Mouse (Mus musculus) urinary bladder, adult 18-20 months (tissue): Measurements from ENCODE around the gene Agap2.

ENCODE experiments used
- DNase-seq, 2 experiments: peaks; one replicate each; pipeline ENCODE4 v3.0.0; 2022; ENCODE audit warnings: low spot score in 2 of 2, mixed read lengths in 2 of 2

Agap2 gene

DNA sequence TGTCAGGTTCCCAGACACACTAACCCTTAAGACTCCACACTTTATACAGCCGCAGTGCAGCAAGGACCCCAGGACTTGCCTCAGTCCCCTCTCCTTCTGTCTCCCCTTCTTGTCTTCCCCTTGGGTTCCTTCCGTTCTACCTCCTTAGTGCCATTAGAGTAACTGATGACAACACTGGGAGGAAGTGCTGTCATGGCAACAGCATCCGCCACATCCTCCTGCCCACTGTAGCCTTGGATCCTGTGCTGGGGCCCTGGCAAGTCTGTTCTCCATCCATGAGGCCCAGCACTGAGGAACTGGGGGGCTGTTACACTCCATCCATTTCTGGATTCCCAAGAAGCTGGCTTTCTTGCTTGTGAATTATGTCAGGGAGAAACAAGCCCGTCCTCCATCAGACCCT lies 998 bp downstream of the Agap2 start:
- no peak for DNase-seq

DNA sequence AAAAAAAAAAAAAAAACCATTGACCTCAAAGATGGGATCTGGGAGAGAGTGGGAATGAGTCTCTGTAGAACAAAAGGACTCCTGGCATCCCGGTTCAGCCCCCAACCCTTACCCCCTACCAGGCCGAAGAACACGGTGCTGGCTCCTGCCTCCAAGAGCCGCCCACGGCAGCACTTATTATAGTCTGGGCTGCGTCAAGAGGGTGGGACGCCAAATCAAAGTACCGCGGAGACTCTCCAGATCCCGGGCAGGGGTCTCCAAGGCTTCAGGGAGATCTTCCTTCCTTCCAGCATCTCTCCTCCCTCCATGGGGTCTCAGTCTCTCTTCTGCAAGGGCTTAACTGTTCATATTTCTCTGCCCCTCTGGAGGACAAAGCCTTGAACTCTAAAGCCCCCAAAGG lies 2.4 kb downstream of the Agap2 start:
- DNase-seq, result no peak

DNA sequence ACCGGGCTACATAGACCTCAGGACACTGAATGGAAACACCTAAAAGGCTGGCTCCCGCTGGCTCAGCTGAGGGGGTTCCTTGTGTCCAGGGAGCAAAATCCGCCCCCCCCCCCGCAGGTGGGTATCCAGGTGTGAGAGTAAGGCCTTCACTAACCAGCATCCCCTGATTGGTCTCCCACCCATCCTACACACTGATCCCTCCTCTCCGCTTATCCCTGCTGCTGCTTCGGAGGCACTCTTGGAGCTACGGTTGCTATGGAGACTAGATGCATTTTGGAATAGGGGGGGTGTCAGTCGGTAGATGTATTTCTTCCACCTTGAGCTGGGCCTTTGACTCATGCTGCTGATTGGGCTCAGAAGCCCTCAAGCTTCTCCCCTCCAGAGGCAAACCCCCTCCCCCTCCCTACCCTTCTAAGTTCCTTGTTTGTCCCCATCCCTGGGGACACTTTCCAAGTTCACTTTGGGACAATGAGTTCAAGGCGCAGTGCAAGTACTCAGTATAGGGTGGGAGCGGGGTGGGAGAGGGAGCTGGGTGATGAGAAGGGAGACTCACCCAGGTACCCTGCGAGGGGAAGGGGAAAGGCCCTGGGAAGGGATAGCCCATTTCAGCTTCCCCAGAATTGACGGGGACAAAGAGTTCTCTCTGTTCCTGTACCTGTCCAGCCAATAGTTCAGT lies 3.1 kb downstream of the Agap2 start:
- no peak for DNase-seq

DNA sequence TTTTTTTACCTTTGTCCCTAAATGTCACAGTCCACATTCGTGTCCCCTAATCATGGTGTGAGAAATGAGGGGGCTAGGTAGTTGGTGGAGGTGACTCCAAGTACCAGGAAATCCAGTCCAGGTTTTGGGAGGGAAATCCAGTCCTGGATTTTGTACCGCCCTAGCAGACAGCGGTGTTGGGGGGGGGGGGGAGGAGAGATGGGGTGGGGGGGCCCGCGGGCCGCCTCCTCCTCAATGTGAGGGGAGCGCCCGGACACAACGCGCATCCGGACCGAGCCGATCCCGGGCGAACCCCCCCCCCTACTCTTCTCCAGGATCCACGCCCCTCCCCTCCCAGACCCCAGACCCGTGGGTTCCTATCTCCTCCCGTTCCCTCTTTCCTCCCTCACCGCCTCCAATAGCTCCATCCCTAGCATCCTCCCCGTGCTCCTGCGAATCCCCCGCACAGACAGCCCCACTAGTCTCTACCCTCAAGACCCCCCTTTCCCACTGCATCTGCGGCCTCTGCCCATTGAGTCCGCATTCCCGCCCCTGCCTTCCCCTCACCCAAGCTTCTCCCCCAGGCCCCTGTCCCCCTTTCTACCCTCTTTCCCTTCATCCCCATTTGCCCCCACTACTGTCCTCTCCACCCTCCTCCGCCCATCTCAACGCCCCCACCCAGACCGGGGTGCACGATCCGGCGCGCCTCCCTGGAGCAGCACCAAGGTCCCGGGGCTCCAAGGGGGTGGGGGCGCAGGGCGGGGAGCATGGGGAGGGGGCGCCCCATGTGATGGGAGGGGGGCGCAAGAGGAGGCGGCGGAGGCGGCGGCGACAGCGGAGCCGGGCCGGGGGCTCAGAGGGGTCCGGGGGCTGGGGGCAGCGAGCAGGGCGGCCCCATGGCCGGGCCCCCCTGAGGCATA lies 3.8 kb downstream of the Agap2 start:
- no peak for DNase-seq

DNA sequence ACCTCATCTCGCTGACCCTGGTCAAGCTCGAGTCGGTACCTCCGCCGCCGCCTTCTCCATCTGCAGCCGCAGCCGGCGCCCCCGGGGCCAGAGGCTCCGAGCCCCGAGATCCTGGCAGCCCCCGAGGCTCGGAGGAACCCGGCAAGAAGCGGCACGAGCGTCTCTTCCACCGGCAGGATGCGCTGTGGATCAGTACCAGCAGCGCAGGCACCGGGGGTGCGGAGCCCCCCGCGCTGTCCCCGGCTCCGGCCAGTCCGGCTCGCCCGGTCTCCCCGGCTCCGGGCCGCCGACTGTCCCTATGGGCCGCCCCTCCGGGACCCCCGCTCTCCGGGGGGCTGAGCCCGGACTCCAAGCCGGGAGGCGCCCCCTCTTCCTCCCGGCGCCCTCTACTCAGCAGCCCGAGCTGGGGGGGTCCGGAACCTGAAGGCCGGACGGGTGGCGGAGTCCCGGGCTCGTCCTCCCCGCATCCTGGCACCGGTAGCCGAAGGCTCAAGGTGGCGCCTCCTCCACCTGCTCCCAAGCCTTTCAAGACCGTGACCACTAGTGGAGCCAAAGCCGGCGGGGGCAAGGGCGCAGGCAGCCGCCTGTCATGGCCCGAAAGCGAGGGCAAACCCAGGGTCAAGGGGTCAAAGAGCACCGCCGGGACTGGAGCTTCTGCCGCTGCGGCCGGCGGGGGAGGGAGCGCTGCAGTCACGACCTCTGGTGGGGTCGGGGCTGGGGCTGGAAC lies 4.7 kb downstream of the Agap2 start:
- DNase-seq, result no peak

DNA sequence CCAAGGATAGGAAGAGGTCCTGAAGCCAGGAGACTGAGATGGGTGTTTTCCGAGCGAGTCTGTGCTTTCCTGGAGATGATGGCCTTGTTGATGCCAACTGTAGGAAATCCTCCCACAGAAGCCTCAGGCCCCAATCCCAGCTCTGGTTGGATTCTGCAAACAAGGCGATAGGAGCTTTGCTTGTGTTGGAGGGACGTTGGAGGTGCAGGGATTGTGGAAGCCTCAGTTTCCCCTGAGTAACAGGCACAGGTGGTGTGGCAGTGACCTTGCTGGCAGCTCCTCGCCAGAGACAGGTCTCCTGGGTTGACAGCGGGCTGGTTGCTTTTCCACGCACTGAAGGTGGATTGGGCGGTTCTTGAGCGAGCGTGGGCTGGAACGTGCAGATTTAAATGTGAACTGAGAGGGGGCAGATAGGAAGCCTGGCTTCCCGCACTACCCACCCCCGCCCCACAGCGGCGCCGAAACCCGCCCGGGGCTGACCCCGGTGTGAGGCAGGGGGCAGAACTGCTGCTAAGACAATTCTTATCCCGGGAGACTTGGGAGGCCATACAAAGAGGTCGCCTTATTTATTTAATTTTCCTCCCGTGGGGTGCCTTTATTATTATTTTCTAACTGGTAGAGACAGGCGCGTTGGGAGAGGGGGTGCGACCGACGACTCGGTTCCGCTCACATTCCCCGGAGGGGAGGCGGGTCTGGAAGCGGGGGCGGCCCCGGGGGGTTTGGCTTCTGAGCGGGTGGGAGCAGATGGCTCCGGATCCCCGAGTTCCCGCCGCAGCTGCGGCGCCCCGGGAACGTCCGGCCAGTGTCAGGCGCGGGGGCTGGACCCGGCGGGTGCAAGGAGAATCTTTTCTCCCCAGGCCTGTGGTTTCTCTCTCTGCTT lies 6.1 kb downstream of the Agap2 start:
- DNase-seq, result no peak

DNA sequence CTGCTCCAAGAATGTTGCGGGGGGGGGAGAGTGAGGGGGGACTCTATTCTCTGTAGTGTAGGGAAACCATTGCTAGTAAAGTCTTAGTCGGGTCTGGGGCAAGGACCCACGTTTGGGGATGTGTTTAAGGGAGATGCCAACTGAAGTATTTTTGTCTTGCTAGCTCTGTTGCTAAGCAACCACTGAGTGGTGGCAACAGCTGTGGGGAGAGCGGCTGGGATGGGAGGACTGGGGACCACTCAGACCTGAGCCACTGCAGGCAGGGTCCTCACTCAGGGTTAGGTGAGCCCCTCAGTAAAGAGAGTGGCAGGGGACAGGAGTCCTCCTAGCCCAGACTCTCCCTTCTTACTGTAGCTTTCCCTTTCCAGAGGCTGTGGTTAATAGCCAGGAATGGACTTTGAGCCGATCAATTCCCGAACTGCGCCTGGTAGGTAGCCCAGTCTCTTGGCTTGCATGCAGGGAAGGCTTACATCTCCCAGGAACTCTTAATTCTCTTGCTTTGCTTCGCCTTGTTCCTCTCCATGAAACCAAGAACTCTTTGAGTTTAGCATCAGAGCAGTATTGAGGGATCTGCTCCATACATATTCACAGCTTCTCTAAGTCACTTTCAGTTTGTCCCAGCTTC lies 7.0 kb downstream of the Agap2 start:
- DNase-seq, result no peak

DNA sequence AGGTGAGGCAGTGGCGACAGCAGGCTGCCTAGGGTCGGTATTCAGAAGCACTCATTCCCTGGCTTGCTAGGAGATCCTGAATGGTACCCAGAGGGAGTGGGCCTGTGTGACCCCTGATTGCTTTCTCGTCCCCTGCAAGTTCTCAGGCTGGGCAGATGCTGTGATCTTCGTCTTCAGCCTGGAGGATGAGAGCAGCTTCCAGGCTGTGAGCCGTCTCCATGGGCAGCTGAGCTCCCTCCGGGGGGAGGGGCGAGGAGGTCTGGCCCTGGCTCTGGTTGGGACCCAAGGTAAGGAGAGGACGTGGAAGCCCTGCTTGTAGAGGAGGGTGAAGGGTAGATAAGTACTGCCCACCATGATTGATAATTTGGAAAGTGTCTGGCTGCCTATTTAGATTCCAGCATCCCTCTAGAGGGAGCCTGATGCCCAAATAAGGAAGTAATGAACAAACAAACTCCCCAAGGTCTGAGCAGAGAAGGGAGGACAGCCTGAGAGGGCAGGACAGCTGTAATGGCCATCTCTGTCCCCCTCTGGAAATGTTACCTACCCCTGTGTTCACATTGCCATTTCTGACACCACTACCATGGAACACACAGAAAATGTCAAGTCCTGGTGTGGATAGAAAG lies 8.3 kb downstream of the Agap2 start:
- no peak for DNase-seq

DNA sequence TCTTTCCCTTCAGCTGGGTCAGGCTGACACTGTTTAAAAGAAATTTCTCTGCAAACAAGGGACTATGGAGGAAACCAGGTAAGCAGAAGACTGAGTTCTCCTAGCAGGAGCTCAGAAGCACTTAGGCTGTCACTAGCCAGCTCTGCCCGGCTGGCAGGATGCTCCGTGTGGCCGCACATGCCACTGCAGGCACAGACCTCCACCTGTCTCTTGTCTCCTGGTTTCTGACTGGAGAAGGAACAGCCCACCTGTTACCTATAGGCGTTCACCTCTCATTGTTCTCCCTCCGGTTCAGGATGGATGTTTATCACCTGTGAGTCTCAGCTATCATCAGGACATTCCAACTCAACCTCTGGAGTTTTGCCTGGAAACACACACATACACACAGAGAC lies 8.8 kb downstream of the Agap2 start:
- DNase-seq, result no peak

DNA sequence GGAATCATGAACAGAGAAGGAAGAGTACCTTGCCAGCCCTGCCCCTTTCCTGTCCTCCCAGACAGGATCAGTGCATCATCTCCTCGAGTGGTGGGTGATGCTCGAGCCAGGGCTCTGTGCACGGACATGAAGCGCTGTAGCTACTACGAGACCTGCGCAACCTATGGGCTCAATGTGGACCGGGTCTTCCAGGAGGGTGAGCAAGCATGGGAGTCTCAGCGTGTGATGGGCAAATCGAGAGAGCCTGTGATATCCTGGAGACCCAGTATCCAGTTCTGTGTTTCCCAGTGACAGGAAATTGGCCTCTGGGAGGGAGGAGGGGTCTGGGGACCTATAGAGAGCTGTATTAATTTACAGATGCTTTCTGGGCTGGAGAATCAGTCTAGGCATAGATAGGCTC lies 10.0 kb downstream of the Agap2 start:
- no peak for DNase-seq

DNA sequence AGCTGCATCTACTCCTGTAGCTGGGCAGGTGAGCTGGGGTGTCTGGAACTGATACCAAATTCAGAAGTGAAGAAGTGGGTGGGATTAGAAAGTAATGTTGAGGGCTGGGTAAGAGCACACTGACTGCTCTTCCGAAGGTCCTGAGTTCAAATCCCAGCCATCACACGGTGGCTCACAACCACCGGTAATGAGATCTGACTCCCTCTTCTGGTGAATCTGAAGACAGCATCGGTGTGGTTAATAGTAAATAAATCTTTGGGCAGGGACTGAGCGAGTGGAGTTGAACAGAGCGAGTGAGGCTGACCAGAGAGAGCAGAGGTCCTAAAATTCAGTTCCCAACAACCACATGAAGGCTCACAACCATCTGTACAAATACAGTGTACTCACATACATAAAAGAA lies 10.5 kb downstream of the Agap2 start:
- no peak for DNase-seq

DNA sequence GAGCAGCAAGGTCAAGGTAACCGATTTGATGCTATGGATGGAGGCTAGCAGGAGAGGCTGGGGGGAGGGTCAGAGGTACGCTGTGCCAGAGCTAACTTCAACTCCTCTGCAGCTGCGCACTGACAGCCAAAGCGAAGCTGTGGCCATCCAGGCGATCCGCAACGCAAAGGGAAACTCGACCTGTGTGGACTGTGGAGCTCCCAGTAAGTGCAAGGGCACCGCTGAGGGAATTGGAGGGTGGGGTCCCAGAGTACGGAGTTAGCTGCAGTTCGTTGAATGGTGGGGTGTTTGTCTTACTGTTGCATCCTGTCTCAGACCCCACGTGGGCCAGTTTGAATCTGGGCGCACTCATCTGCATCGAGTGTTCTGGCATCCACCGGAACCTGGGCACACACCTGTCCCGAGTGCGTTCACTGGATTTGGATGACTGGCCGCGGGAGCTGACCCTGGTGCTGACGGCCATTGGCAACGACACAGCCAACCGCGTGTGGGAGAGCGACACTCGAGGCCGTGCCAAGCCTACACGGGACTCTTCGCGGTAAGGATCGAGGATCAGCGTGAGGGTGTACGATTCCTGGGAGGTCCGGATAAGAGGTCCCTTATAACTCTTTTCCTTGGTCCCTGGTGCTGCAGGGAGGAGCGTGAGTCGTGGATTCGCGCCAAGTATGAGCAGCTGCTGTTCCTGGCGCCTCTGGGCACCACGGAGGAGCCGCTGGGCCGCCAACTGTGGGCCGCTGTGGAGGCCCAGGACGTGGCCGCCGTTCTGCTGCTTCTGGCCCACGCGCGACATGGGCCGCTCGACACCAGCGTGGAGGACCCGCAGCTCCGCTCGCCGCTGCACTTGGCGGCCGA lies 15.7 kb downstream of the Agap2 start:
- no peak for DNase-seq

DNA sequence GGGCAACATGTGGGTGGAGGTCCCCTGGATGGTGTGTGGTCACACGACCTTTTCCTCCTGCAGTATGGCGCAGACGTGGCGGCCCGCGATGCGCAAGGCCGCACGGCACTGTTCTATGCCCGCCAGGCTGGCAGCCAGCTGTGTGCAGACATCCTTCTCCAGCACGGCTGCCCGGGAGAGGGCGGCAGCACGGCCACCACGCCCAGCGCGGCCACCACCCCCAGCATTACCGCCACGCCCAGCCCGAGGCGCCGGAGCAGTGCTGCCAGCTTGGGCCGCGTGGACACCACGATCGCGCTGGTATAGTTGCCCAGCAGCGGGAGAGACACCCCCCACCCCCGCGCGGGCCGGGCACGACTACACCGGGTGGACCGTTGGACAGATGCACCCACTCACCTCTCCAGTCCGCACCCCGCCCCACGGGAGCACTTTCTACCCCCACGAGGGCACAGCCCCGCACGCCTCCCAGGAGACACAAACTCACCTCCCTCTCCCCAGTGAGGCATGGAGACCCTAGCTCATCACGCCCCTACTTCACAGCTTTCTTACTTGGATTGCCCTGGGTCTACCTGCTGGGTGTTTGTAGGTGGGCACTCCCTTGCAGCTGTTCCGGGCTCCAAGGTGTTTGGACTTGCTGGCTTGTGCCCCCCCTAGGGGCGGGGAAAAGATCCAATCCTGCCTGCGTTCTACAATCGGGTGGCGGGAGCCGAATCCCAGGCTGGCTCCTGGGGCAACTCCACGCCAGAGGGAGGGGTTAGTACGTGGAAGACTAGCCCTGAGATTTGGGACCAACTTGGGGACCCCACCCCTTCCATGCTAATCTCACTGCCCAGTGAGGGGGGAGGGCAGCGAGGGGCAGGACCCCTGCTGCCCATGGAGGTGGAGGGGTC lies 16.7 kb downstream of the Agap2 start:
- DNase-seq, result no peak

DNA sequence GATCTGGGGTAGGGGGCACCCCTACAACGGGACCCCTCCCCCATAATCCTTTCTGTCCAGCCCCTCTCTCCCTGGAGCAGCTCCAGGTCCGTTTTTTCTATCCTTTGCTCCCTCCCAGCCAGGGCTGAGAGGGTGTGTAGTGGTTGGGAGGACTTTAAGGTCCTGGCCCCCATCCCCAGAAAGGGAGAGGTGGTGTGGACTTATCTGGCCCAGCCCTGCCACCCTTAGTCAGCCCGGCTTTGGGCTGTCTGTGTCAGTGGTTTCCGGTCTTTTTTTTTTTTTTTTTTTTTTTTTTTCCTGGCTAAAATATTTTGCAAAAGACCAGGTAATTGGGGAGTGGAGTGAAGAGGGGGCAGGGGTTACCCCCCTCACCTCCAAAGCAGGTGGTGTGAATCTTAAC lies 17.7 kb downstream of the Agap2 start:
- DNase-seq, result no peak

DNA sequence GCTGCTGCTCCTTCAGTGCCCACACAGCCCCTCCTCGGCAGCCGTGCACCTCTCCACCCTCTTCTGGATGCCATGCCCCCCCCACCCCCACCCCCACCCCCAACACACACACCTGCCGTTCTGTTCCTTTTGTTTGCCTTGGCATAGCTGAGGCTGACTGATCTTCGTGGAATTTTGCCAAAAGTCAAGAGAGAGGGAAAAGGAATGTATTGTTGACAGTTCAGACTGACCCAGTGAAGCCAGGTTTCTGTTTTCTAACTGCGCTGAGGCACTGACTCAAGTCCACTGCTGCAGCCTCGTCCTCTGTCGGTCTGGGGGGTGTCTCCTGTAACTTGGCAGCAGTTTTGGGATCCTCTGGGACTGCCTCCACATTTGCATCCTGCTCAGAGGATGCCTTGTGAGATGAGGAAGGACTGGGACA lies 19.3 kb downstream of the Agap2 start:
- no peak for DNase-seq

DNA sequence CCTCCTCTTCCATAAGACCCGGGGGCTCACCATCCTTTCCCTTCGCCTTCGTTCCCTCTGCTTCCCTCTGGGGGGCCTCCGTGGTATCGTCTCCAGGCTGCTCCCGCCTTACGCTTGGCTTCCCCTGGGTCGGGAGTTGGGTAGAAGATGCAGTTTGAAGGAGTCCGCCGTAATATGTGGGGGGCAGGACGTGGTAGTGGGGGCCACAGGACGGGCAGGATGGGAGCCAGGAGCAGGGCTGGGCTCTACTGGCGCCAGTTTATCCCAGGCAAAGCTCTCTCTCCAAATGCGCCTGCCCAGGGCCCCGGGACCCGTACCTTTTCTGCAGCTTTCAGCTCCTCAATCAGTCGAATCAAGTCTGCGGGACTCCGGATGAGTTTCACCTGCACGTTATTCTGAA lies 23.4 kb downstream of the Agap2 start:
- DNase-seq, result no peak

DNA sequence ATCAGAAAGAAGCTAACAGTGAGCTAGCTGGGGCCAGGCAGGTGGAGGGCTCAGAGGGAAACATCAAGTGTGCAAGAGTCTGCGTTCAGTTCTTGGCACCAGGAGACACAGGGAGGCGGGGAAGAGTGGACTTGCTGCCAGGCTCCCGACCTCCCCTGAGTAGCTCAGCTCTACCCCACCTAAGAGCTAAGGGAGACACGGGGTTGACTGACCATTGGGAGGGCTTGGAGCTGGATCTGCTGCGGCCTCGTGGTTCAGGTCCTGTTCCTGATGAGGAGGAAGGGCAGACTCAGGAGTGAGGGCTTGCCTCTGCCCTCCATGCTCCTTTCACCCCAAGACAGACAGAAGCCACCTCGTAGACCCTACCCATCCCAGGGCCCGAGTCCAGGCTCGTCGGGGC lies 24.1 kb downstream of the Agap2 start:
- no peak for DNase-seq

DNA sequence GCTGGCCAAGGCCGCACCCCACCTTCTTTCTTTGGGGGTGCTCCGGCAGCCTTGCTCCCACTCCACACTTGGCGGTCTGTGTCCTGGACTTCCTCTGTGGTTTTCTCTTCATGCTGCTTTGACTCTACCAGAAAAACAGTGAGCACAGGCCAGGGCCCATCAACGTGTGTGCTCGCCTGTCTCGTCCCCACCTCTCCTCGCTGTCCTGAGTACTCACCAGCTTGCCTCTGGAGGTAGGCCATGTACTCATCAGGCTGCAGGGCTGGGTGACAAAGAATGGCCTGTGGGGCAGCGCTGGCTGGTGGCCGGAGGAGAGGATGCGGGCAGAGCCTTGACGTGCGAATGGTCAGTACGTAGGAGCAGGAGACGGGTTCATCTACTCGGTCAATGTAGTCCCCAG lies 24.8 kb downstream of the Agap2 start:
- no peak for DNase-seq

DNA sequence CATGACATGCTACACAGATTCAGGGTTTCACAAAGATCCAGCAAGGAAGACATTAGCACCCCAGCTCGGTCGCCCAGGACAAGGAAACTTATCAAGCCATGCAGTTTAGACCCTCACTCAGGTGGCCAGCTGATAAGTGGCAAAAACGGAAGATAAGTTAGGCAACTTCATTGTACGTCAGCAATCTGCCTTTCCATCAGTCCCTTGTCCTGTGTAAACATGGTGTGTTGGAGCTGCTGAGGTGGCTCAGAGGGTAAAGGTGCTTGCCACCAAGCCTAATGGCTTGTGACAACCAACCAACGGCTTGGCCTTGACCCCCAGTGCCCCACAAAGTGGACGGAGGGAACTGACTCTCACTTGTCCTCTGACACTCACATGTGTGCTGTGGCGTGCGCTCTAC lies 25.3 kb downstream of the Agap2 start:
- no peak for DNase-seq
